Comparison of ENCODE assay signal across 8 mouse cellular contexts in genomic region chr2:3474361-3474805, GRCm38 (mm10). TPM values are rescaled to one million over a fixed set of nuclear protein-coding genes. Genes with fewer than 3 reads are reported as not detected.
DNase-seq lines count a peak whose midpoint lies in the region; ATAC-seq and TF ChIP-seq lines count a peak whose summit lies in the region.

No protein-coding gene starts in this region.

- H3K36me3 ChIP-seq in hindbrain, postnatal 0 days (ENCODE audit: insufficient read depth, low read length): no peaks in the 10 kb centered on the region
- peaks cover 14% of the 10 kb centered on the region for H3K36me3 ChIP-seq in megakaryocyte, embryonic 14.5 days (replicated peaks; ENCODE audit: low read length)

- peak; percentile 66 to 68 for DNase-seq in cerebellum, postnatal 36 days
- peak; percentile 16 for DNase-seq in gastrocnemius, adult 18-20 months (ENCODE audit: low spot score)
- DNase-seq in hindbrain, postnatal 0 days (ENCODE audit: low spot score): peak; percentile 78
- DNase-seq in left cerebral cortex, adult 8-10 months (ENCODE audit: low spot score in 2 of 2): peak; percentile 36 to 39
- peak; percentile 68 for DNase-seq in right cerebral cortex, postnatal 4 days
- no peak for DNase-seq in natural killer cell, adult 2 months (ENCODE audit: low spot score in 2 of 2)

- peak overlapping the region; percentile 65 for H3K4me3 ChIP-seq in hindbrain, postnatal 0 days (ENCODE audit: low read length)
- peak overlapping the region; percentile 97 for H3K4me3 ChIP-seq in megakaryocyte, embryonic 14.5 days (replicated peaks)

- H3K27ac ChIP-seq in hindbrain, postnatal 0 days: peak overlapping the region; percentile 71

- H3K27me3 ChIP-seq in hindbrain, postnatal 0 days (ENCODE audit: insufficient read depth, low read length): no peaks in the 10 kb centered on the region
- H3K27me3 ChIP-seq in megakaryocyte, embryonic 14.5 days (replicated peaks): no peaks in the 10 kb centered on the region

- H3K9ac ChIP-seq in hindbrain, postnatal 0 days (replicated peaks; ENCODE audit: low read length): peak overlapping the region; percentile 46

- under 1% methylated on average over 46 of the region's 46 CpGs for WGBS in hindbrain, postnatal 0 days

- TF ChIP-seq CTCF in hindbrain, postnatal 0 days (IDR thresholded peaks at IDR 0.05; ENCODE audit: low read depth): no peak

- H3K9me3 ChIP-seq in hindbrain, postnatal 0 days (ENCODE audit: low read length): no peaks in the 10 kb centered on the region
- H3K9me3 ChIP-seq in megakaryocyte, embryonic 14.5 days: peaks cover 2% of the 10 kb centered on the region; the same call in 1 of the 2 replicates

- 0 out of 2 replicates have a peak, but pooled peaks cover 3% of the 10 kb centered on the region for H3K4me1 ChIP-seq in hindbrain, postnatal 0 days (ENCODE audit: insufficient read depth, low read length)
- peaks cover 47% of the 10 kb centered on the region for H3K4me1 ChIP-seq in megakaryocyte, embryonic 14.5 days

- H3K4me2 ChIP-seq in hindbrain, postnatal 0 days (ENCODE audit: low read depth, low read length): peak overlapping the region; percentile 66

- ATAC-seq in activated CD4-positive, CD25-positive, alpha-beta regulatory T cell, adult 4 months: peak; percentile 44
- ATAC-seq in hindbrain, postnatal 0 days: peak; percentile 69

RNA-seq across cellular contexts. Expression of gene Suv39h2, which starts 0.4 kb away (rescaled TPM):
- polyA plus RNA-seq in activated CD4-positive, CD25-positive, alpha-beta regulatory T cell, adult 4 months (2017; shearing (Covaris generic)): 1 to 10 TPM in 1 of 2 experiments, under 1 TPM in 1; 0.69 to 1.5 TPM
- total RNA-seq in gastrocnemius, adult 18-20 months (2021): under 1 TPM; 0.90 to 0.91 TPM
- total RNA-seq in hindbrain, postnatal 0 days (2014; rRNA removed): 5.4 and 6.2 TPM in 2 replicates
- polyA plus RNA-seq in hindbrain, postnatal 0 days (2015; fragmentation: Nextera tagmentation; extraction: Ambion mirVana): 7.9 and 8.9 TPM in 2 replicates
- 1 to 10 TPM; 2.8 to 4.1 (median 3.6) TPM for total RNA-seq in left cerebral cortex, adult 8-10 months (2022)
- 2.5 TPM in 1 of 2 replicates, not detected in the other for polyA plus RNA-seq in megakaryocyte, embryonic 14.5 days (2012; ENCODE audit: insufficient read depth, low replicate concordance)

RNA-seq across cellular contexts. Expression of gene Gm45902, which starts 38.2 kb away (rescaled TPM):
- polyA plus RNA-seq in activated CD4-positive, CD25-positive, alpha-beta regulatory T cell, adult 4 months (2017; shearing (Covaris generic)): 1 to 10 TPM; 2.0 to 4.1 TPM
- under 1 TPM; 0.43 to 0.57 TPM for total RNA-seq in gastrocnemius, adult 18-20 months (2021)
- total RNA-seq in hindbrain, postnatal 0 days (2014; rRNA removed): 8.8 and 10.6 TPM in 2 replicates
- 5.2 and 5.5 TPM in 2 replicates for polyA plus RNA-seq in hindbrain, postnatal 0 days (2015; fragmentation: Nextera tagmentation; extraction: Ambion mirVana)
- total RNA-seq in left cerebral cortex, adult 8-10 months (2022): 1 to 10 TPM; 4.3 to 5.6 (median 4.6) TPM
- polyA plus RNA-seq in megakaryocyte, embryonic 14.5 days (2012; ENCODE audit: insufficient read depth, low replicate concordance): 0.22 TPM in 1 of 2 replicates, not detected in the other

RNA-seq across cellular contexts. Expression of gene Hspa14, which starts 38.2 kb away (rescaled TPM):
- polyA plus RNA-seq in activated CD4-positive, CD25-positive, alpha-beta regulatory T cell, adult 4 months (2017; shearing (Covaris generic)): 10 to 100 TPM; 86.6 to 90.1 TPM
- 10 to 100 TPM in 1 of 2 experiments, 1 to 10 TPM in 1; 9.9 to 10.6 TPM for total RNA-seq in gastrocnemius, adult 18-20 months (2021)
- 40.3 and 61.0 TPM in 2 replicates for total RNA-seq in hindbrain, postnatal 0 days (2014; rRNA removed)
- polyA plus RNA-seq in hindbrain, postnatal 0 days (2015; fragmentation: Nextera tagmentation; extraction: Ambion mirVana): 56.6 and 58.8 TPM in 2 replicates
- 10 to 100 TPM; 45.6 to 51.2 (median 48.0) TPM for total RNA-seq in left cerebral cortex, adult 8-10 months (2022)
- 1.6 and 4.6 TPM in 2 replicates for polyA plus RNA-seq in megakaryocyte, embryonic 14.5 days (2012; ENCODE audit: insufficient read depth, low replicate concordance)

RNA-seq across cellular contexts. Expression of gene Cdnf, which starts 38.4 kb away (rescaled TPM):
- under 1 TPM; 0.25 to 0.44 TPM for polyA plus RNA-seq in activated CD4-positive, CD25-positive, alpha-beta regulatory T cell, adult 4 months (2017; shearing (Covaris generic))
- total RNA-seq in gastrocnemius, adult 18-20 months (2021): 10 to 100 TPM; 43.6 to 50.0 TPM
- total RNA-seq in hindbrain, postnatal 0 days (2014; rRNA removed): 0.32 and 1.1 TPM in 2 replicates
- 0.38 and 0.47 TPM in 2 replicates for polyA plus RNA-seq in hindbrain, postnatal 0 days (2015; fragmentation: Nextera tagmentation; extraction: Ambion mirVana)
- 1 to 10 TPM; 1.2 to 2.5 (median 1.8) TPM for total RNA-seq in left cerebral cortex, adult 8-10 months (2022)
- polyA plus RNA-seq in megakaryocyte, embryonic 14.5 days (2012; ENCODE audit: insufficient read depth, low replicate concordance): 0.28 TPM in 1 of 2 replicates, not detected in the other

RNA-seq across cellular contexts. Expression of gene Dclre1c, which starts 50.5 kb away (rescaled TPM):
- polyA plus RNA-seq in activated CD4-positive, CD25-positive, alpha-beta regulatory T cell, adult 4 months (2017; shearing (Covaris generic)): 10 to 100 TPM; 15.8 to 18.1 TPM
- total RNA-seq in gastrocnemius, adult 18-20 months (2021): 1 to 10 TPM; 2.5 to 2.6 TPM
- total RNA-seq in hindbrain, postnatal 0 days (2014; rRNA removed): 6.8 and 9.6 TPM in 2 replicates
- 8.1 and 8.5 TPM in 2 replicates for polyA plus RNA-seq in hindbrain, postnatal 0 days (2015; fragmentation: Nextera tagmentation; extraction: Ambion mirVana)
- total RNA-seq in left cerebral cortex, adult 8-10 months (2022): 10 to 100 TPM; 10.3 to 13.9 (median 10.9) TPM
- 0.04 TPM in 1 of 2 replicates, not detected in the other for polyA plus RNA-seq in megakaryocyte, embryonic 14.5 days (2012; ENCODE audit: insufficient read depth, low replicate concordance)

Comparison
In these comparisons a context has a peak if more than half of its experiments do, and no peak if none do; other contexts are left out.
1. DNase-seq: peak in cerebellum, postnatal 36 days (2 of 2), gastrocnemius, adult 18-20 months (single experiment), hindbrain, postnatal 0 days (single experiment), left cerebral cortex, adult 8-10 months (2 of 2) and right cerebral cortex, postnatal 4 days (single experiment); none in natural killer cell, adult 2 months (0 of 2).